Mouse (Mus musculus): ENCODE data around the gene Col16a1. TPM values are rescaled to one million over a fixed set of nuclear protein-coding genes. Genes with fewer than 3 reads are reported as not detected.

The Col16a1 gene
- polyA plus RNA-seq, 1 experiment from 2014 or later, result 8.7 TPM

- Histone ChIP-seq H3K27me3 (ENCODE audit: insufficient read depth, poor library complexity, severe bottlenecking) (0 out of 2 replicates have a peak, but pooled peaks cover 2% of the 10 kb centered on the region), H3K27ac (no peak overlapping the region), H3K36me3 (no peaks in the 10 kb centered on the region), H3K9me3 (0 out of 2 replicates have a peak, but pooled peaks cover 4% of the 10 kb centered on the region), H3K4me3 (no peak overlapping the region), H3K4me1 (replicated peaks) (peaks cover 44% of the 10 kb centered on the region)
- no peak for DNase-seq (ENCODE audit: low spot score)
- 88% methylated on average over 4 of the region's 4 CpGs for WGBS
These were observed 56.9 kb downstream of the Col16a1 start for GRCm38 (mm10) chr4:130104584-130104983.

- Histone ChIP-seq H3K36me3 (no peaks in the 10 kb centered on the region), H3K4me3 (peak overlapping the region; percentile 85), H3K4me1 (replicated peaks) (peaks cover 27% of the 10 kb centered on the region), H3K27me3 (ENCODE audit: insufficient read depth, poor library complexity, severe bottlenecking) (no peaks in the 10 kb centered on the region), H3K9me3 (0 out of 2 replicates have a peak, but pooled peaks cover 4% of the 10 kb centered on the region), H3K27ac (peak overlapping the region; percentile 91)
- WGBS, result 12% methylated on average over 14 of the region's 14 CpGs
- no peak for DNase-seq (ENCODE audit: low spot score)
These were observed 59.4 kb downstream of the Col16a1 start for GRCm38 (mm10) chr4:130107065-130107443.

GRCm38 (mm10) chr4:130107444-130108131, 59.9 kb downstream of the Col16a1 start:
- Histone ChIP-seq H3K4me3 (peak overlapping the region; percentile 85), H3K27me3 (ENCODE audit: insufficient read depth, poor library complexity, severe bottlenecking) (no peaks in the 10 kb centered on the region), H3K9me3 (0 out of 2 replicates have a peak, but pooled peaks cover 4% of the 10 kb centered on the region), H3K4me1 (replicated peaks) (peaks cover 22% of the 10 kb centered on the region), H3K36me3 (no peaks in the 10 kb centered on the region), H3K27ac (peak overlapping the region; percentile 91)
- DNase-seq (ENCODE audit: low spot score), result peak; percentile 100
- 1% methylated on average over 39 of the region's 39 CpGs for WGBS

- peaks cover 19% of the 10 kb centered on the region for H3K4me1 ChIP-seq (replicated peaks)
- no peaks in the 10 kb centered on the region for H3K9me3 ChIP-seq
- H3K27me3 ChIP-seq (ENCODE audit: insufficient read depth, poor library complexity, severe bottlenecking), result no peaks in the 10 kb centered on the region
- peak overlapping the region; percentile 1; the same call in 1 of the 2 replicates for H3K4me3 ChIP-seq
- no peak overlapping the region for H3K27ac ChIP-seq
- no peak for DNase-seq (ENCODE audit: low spot score)
- 84% methylated on average over 3 of the region's 3 CpGs for WGBS
- H3K36me3 ChIP-seq, result 0 out of 2 replicates have a peak, but pooled peaks cover 6% of the 10 kb centered on the region
These were observed 61.3 kb downstream of the Col16a1 start for GRCm38 (mm10) chr4:130108929-130109328.

GRCm38 (mm10) chr4:130109666-130110065, 62.0 kb downstream of the Col16a1 start:
- Histone ChIP-seq H3K4me1 (replicated peaks) (peaks cover 19% of the 10 kb centered on the region), H3K27me3 (ENCODE audit: insufficient read depth, poor library complexity, severe bottlenecking) (no peaks in the 10 kb centered on the region)

GRCm38 (mm10) chr4:130110091-130110490, 62.5 kb downstream of the Col16a1 start:
- WGBS, result 91% methylated on average over 7 of the region's 7 CpGs
- H3K27ac ChIP-seq, result no peak overlapping the region

More at GRCm38 (mm10) chr4:130109666-130110065, 62.0 kb downstream of the Col16a1 start:
- Histone ChIP-seq H3K4me3 (no peak overlapping the region), H3K9me3 (no peaks in the 10 kb centered on the region), H3K36me3 (0 out of 2 replicates have a peak, but pooled peaks cover 12% of the 10 kb centered on the region), H3K27ac (no peak overlapping the region)
- WGBS, result 92% methylated on average over 9 of the region's 9 CpGs
- no peak for DNase-seq (ENCODE audit: low spot score)

GRCm38 (mm10) chr4:130112299-130112698, 64.7 kb downstream of the Col16a1 start:
- Histone ChIP-seq H3K4me1 (replicated peaks) (peaks cover 13% of the 10 kb centered on the region), H3K4me3 (no peak overlapping the region), H3K36me3 (peaks cover 25% of the 10 kb centered on the region), H3K27me3 (ENCODE audit: insufficient read depth, poor library complexity, severe bottlenecking) (no peaks in the 10 kb centered on the region), H3K9me3 (no peaks in the 10 kb centered on the region), H3K27ac (no peak overlapping the region)
- DNase-seq (ENCODE audit: low spot score), result no peak
- 87% methylated on average over 7 of the region's 7 CpGs for WGBS

More at GRCm38 (mm10) chr4:130110091-130110490, 62.5 kb downstream of the Col16a1 start:
- no peak for DNase-seq (ENCODE audit: low spot score)
- Histone ChIP-seq H3K36me3 (peaks cover 16% of the 10 kb centered on the region; the same call in 1 of the 2 replicates), H3K4me1 (replicated peaks) (peaks cover 19% of the 10 kb centered on the region), H3K4me3 (no peak overlapping the region), H3K27me3 (ENCODE audit: insufficient read depth, poor library complexity, severe bottlenecking) (no peaks in the 10 kb centered on the region), H3K9me3 (no peaks in the 10 kb centered on the region)

- H3K27ac ChIP-seq, result no peak overlapping the region
- H3K36me3 ChIP-seq, result peaks cover 30% of the 10 kb centered on the region
- no peaks in the 10 kb centered on the region for H3K27me3 ChIP-seq (ENCODE audit: insufficient read depth, poor library complexity, severe bottlenecking)
- 100% methylated on average over 1 of the region's 1 CpGs for WGBS
- H3K4me3 ChIP-seq, result no peak overlapping the region
- no peak for DNase-seq (ENCODE audit: low spot score)
- no peaks in the 10 kb centered on the region for H3K9me3 ChIP-seq
- peaks cover 13% of the 10 kb centered on the region for H3K4me1 ChIP-seq (replicated peaks)
These were observed 65.1 kb downstream of the Col16a1 start for GRCm38 (mm10) chr4:130112732-130113131.

- no peak overlapping the region for H3K4me3 ChIP-seq
- peaks cover 22% of the 10 kb centered on the region for H3K4me1 ChIP-seq (replicated peaks)
- H3K9me3 ChIP-seq, result no peaks in the 10 kb centered on the region
- H3K27me3 ChIP-seq (ENCODE audit: insufficient read depth, poor library complexity, severe bottlenecking), result no peaks in the 10 kb centered on the region
- H3K27ac ChIP-seq, result no peak overlapping the region
- 72% methylated on average over 4 of the region's 4 CpGs for WGBS
- DNase-seq (ENCODE audit: low spot score), result no peak
- H3K36me3 ChIP-seq, result peaks cover 58% of the 10 kb centered on the region
These were observed 73.1 kb downstream of the Col16a1 start for GRCm38 (mm10) chr4:130120752-130121151.

- peaks cover 63% of the 10 kb centered on the region for H3K36me3 ChIP-seq
- 69% methylated on average over 8 of the region's 8 CpGs for WGBS
- H3K9me3 ChIP-seq, result no peaks in the 10 kb centered on the region
- H3K4me1 ChIP-seq (replicated peaks), result peaks cover 28% of the 10 kb centered on the region
- no peak for DNase-seq (ENCODE audit: low spot score)
- H3K27ac ChIP-seq, result no peak overlapping the region
- H3K27me3 ChIP-seq (ENCODE audit: insufficient read depth, poor library complexity, severe bottlenecking), result no peaks in the 10 kb centered on the region
- H3K4me3 ChIP-seq, result no peak overlapping the region
These were observed 73.9 kb downstream of the Col16a1 start for GRCm38 (mm10) chr4:130121560-130121959.

- H3K36me3 ChIP-seq, result peaks cover 73% of the 10 kb centered on the region
- no peak for DNase-seq (ENCODE audit: low spot score)
- 88% methylated on average over 5 of the region's 5 CpGs for WGBS
These were observed 75.4 kb downstream of the Col16a1 start for GRCm38 (mm10) chr4:130123020-130123419.

GRCm38 (mm10) chr4:130124110-130124509, 76.5 kb downstream of the Col16a1 start:
- no peak for DNase-seq (ENCODE audit: low spot score)
- H3K9me3 ChIP-seq, result no peaks in the 10 kb centered on the region
- H3K4me3 ChIP-seq, result no peak overlapping the region
- peaks cover 34% of the 10 kb centered on the region for H3K4me1 ChIP-seq (replicated peaks)
- WGBS, result 88% methylated on average over 4 of the region's 4 CpGs
- H3K27ac ChIP-seq, result no peak overlapping the region
- peaks cover 78% of the 10 kb centered on the region for H3K36me3 ChIP-seq
- H3K27me3 ChIP-seq (ENCODE audit: insufficient read depth, poor library complexity, severe bottlenecking), result no peaks in the 10 kb centered on the region

More at GRCm38 (mm10) chr4:130123020-130123419, 75.4 kb downstream of the Col16a1 start:
- Histone ChIP-seq H3K27me3 (ENCODE audit: insufficient read depth, poor library complexity, severe bottlenecking) (no peaks in the 10 kb centered on the region), H3K4me1 (replicated peaks) (peaks cover 30% of the 10 kb centered on the region), H3K9me3 (no peaks in the 10 kb centered on the region), H3K4me3 (no peak overlapping the region), H3K27ac (no peak overlapping the region)

- peaks cover 78% of the 10 kb centered on the region for H3K36me3 ChIP-seq
- DNase-seq (ENCODE audit: low spot score), result no peak
- WGBS, result 95% methylated on average over 6 of the region's 6 CpGs
These were observed 77.5 kb downstream of the Col16a1 start for GRCm38 (mm10) chr4:130125164-130125563.

More at GRCm38 (mm10) chr4:130125164-130125563, 77.5 kb downstream of the Col16a1 start:
- H3K9me3 ChIP-seq, result no peaks in the 10 kb centered on the region
- no peak overlapping the region for H3K27ac ChIP-seq
- no peak overlapping the region for H3K4me3 ChIP-seq
- H3K27me3 ChIP-seq (ENCODE audit: insufficient read depth, poor library complexity, severe bottlenecking), result no peaks in the 10 kb centered on the region
- H3K4me1 ChIP-seq (replicated peaks), result peaks cover 37% of the 10 kb centered on the region
